ENCODE assay signal across 10 mouse cellular contexts in the genomic region with DNA sequence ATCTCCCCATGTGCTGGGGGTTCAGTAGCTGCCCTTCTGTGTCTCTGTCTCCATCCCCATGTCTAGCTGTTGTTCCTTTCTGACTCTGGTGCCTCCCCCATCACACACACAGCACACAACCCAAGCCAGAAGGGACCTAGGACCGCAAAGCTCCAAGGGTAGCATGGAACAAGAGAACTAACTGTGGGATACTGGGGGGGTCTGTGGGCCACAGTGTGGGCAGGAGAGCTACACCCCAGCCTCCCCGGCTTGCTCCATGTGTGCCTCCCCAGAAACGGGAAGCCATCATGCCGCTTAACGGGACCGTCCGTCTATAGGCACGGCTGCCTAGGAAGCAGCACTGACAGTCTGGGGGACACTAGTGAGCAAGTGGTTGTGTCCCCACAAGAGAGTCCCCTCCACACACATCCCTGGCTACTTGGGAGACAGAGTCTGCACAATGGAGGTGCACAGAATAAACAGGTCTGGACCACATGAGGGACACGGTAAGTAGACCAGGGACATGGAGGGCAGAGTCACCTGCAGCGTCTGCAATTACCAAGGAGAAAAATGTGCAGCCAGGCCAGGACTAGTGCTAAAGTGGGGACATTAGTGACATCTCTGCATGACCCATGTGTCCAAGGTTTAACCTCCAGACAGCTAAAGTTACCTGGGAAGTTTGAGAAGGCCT. TPM values are rescaled to one million over a fixed set of nuclear protein-coding genes. Genes with fewer than 3 reads are reported as not detected.
A peak's percentile ranks its signal among the peaks of the same experiment; 100 is the strongest.
DNase-seq lines count a peak whose midpoint lies in the region; ATAC-seq lines count a peak whose summit lies in the region.
"Had no signal": no experiment of that assay in that cellular context is flagged by ENCODE, and none has a peak within 500 bp of the region (broad histone marks: within the 10 kb centered on the region; RNA-seq: fewer than 3 reads in every experiment).

No protein-coding gene starts in this region.

- H3K27me3 ChIP-seq in neural tube, embryonic 13.5 days, result peaks cover 31% of the 10 kb centered on the region
- no peaks in the 10 kb centered on the region for H3K27me3 ChIP-seq in forebrain, embryonic 16.5 days (replicated peaks; ENCODE audit: control insufficient read depth, insufficient read depth, low read length)
- no peaks in the 10 kb centered on the region for H3K27me3 ChIP-seq in midbrain, embryonic 16.5 days (ENCODE audit: control insufficient read depth, insufficient read depth, low read depth, low read length)

- no peak for ATAC-seq in neural tube, embryonic 13.5 days (ENCODE audit: low read depth)
- no peak for ATAC-seq in forebrain, embryonic 16.5 days
- ATAC-seq in midbrain, embryonic 16.5 days, result no peak

- peaks cover 54% of the 10 kb centered on the region for H3K36me3 ChIP-seq in neural tube, embryonic 13.5 days
- H3K36me3 ChIP-seq in forebrain, embryonic 16.5 days (ENCODE audit: control insufficient read depth, insufficient read depth), result peaks cover 27% of the 10 kb centered on the region
- H3K36me3 ChIP-seq in midbrain, embryonic 16.5 days (ENCODE audit: control insufficient read depth, insufficient read depth, low read length), result peaks cover 34% of the 10 kb centered on the region

- no peak overlapping the region for H3K4me2 ChIP-seq in neural tube, embryonic 13.5 days
- H3K4me2 ChIP-seq in forebrain, embryonic 16.5 days (ENCODE audit: low read length), result no peak overlapping the region
- H3K4me2 ChIP-seq in midbrain, embryonic 16.5 days (ENCODE audit: low read length), result no peak overlapping the region

- H3K4me1 ChIP-seq in neural tube, embryonic 13.5 days (replicated peaks), result peaks cover 59% of the 10 kb centered on the region
- H3K4me1 ChIP-seq in forebrain, embryonic 16.5 days (replicated peaks; ENCODE audit: control insufficient read depth, insufficient read depth, low read length), result peaks cover 37% of the 10 kb centered on the region
- peaks cover 34% of the 10 kb centered on the region for H3K4me1 ChIP-seq in midbrain, embryonic 16.5 days (ENCODE audit: control insufficient read depth, insufficient read depth, low read length)

- peak; percentile 22 to 23 for DNase-seq in frontal cortex, postnatal 10 days (ENCODE audit: low spot score in 2 of 2)
- no peak for DNase-seq in frontal cortex, adult 2 months (ENCODE audit: extremely low spot score in 1 of 2, low spot score in 1 of 2)
- no peak for DNase-seq in neural tube, embryonic 10.5 days (ENCODE audit: extremely low spot score, low spot score)
- no peak for DNase-seq in ovary, adult 18-20 months (ENCODE audit: low spot score)
- no peak for DNase-seq in lung, postnatal 4 days

- H3K9me3 ChIP-seq in neural tube, embryonic 13.5 days, result no peaks in the 10 kb centered on the region
- H3K9me3 ChIP-seq in forebrain, embryonic 16.5 days (ENCODE audit: control insufficient read depth, low read length), result no peaks in the 10 kb centered on the region
- no peaks in the 10 kb centered on the region for H3K9me3 ChIP-seq in midbrain, embryonic 16.5 days (replicated peaks; ENCODE audit: control insufficient read depth, low read length, poor library complexity, severe bottlenecking)

- H3K27ac ChIP-seq in neural tube, embryonic 13.5 days (replicated peaks), result peak overlapping the region; percentile 93; the same call in 1 of the 2 replicates
- peak overlapping the region; percentile 82 for H3K27ac ChIP-seq in forebrain, embryonic 16.5 days (ENCODE audit: low read length)
- peak overlapping the region; percentile 88 for H3K27ac ChIP-seq in midbrain, embryonic 16.5 days (ENCODE audit: low read length)

- 80% methylated on average over 10 of the region's 10 CpGs for WGBS in neural tube, embryonic 13.5 days
- 80% methylated on average over 10 of the region's 10 CpGs for WGBS in forebrain, embryonic 16.5 days
- 84% methylated on average over 10 of the region's 10 CpGs for WGBS in midbrain, embryonic 16.5 days

- peak overlapping the region; percentile 55 for H3K9ac ChIP-seq in neural tube, embryonic 13.5 days
- H3K9ac ChIP-seq in forebrain, embryonic 16.5 days (replicated peaks; ENCODE audit: low read depth, low read length), result 0 out of 2 replicates have a peak overlapping the region, but pooled peaks have one; percentile 29
- H3K9ac ChIP-seq in midbrain, embryonic 16.5 days (ENCODE audit: low read depth, low read length), result peak overlapping the region; percentile 34

- no peak overlapping the region for H3K4me3 ChIP-seq in neural tube, embryonic 13.5 days
- no peak overlapping the region for H3K4me3 ChIP-seq in forebrain, embryonic 16.5 days (replicated peaks; ENCODE audit: low read length)
- H3K4me3 ChIP-seq in midbrain, embryonic 16.5 days (ENCODE audit: low read depth, low read length), result no peak overlapping the region
- H3K4me3 ChIP-seq: megakaryocyte, embryonic 14.5 days had no signal

RNA-seq across cellular contexts. Expression of a gene that starts 1.5 kb away (rescaled TPM):
- polyA plus RNA-seq in frontal cortex, adult 2 months (2012; rRNA removed), result 12.2 and 14.4 TPM in 2 replicates
- 1.6 and 2.9 TPM in 2 replicates for polyA plus RNA-seq in neural tube, embryonic 13.5 days (2015; fragmentation: Nextera tagmentation; extraction: Ambion mirVana)
- polyA plus RNA-seq in forebrain, embryonic 16.5 days (2015; fragmentation: Nextera tagmentation; extraction: Ambion mirVana), result 2.6 and 3.7 TPM in 2 replicates
- 3.9 and 4.2 TPM in 2 replicates for polyA plus RNA-seq in midbrain, embryonic 16.5 days (2015; fragmentation: Nextera tagmentation; extraction: Ambion mirVana)

RNA-seq across cellular contexts. Expression of a gene that starts 4.1 kb away (rescaled TPM):
- 169 and 184 TPM in 2 replicates for polyA plus RNA-seq in frontal cortex, adult 2 months (2012; rRNA removed)
- 49.9 and 54.3 TPM in 2 replicates for polyA plus RNA-seq in neural tube, embryonic 13.5 days (2015; fragmentation: Nextera tagmentation; extraction: Ambion mirVana)
- 51.4 and 61.8 TPM in 2 replicates for polyA plus RNA-seq in forebrain, embryonic 16.5 days (2015; fragmentation: Nextera tagmentation; extraction: Ambion mirVana)
- 39.5 and 39.6 TPM in 2 replicates for polyA plus RNA-seq in midbrain, embryonic 16.5 days (2015; fragmentation: Nextera tagmentation; extraction: Ambion mirVana)

RNA-seq across cellular contexts. Expression of a gene that starts 32.6 kb away (rescaled TPM):
- 252 and 282 TPM in 2 replicates for polyA plus RNA-seq in frontal cortex, adult 2 months (2012; rRNA removed)
- polyA plus RNA-seq in neural tube, embryonic 13.5 days (2015; fragmentation: Nextera tagmentation; extraction: Ambion mirVana), result 139 TPM in 2 replicates
- polyA plus RNA-seq in forebrain, embryonic 16.5 days (2015; fragmentation: Nextera tagmentation; extraction: Ambion mirVana), result 120 and 127 TPM in 2 replicates
- 121 and 137 TPM in 2 replicates for polyA plus RNA-seq in midbrain, embryonic 16.5 days (2015; fragmentation: Nextera tagmentation; extraction: Ambion mirVana)

RNA-seq across cellular contexts. Expression of a gene that starts 32.7 kb away (rescaled TPM):
- polyA plus RNA-seq in frontal cortex, adult 2 months (2012; rRNA removed), result 27.3 and 33.6 TPM in 2 replicates
- polyA plus RNA-seq in neural tube, embryonic 13.5 days (2015; fragmentation: Nextera tagmentation; extraction: Ambion mirVana), result 23.0 and 29.8 TPM in 2 replicates
- polyA plus RNA-seq in forebrain, embryonic 16.5 days (2015; fragmentation: Nextera tagmentation; extraction: Ambion mirVana), result 22.2 and 28.9 TPM in 2 replicates
- polyA plus RNA-seq in midbrain, embryonic 16.5 days (2015; fragmentation: Nextera tagmentation; extraction: Ambion mirVana), result 24.2 and 29.8 TPM in 2 replicates

RNA-seq across cellular contexts. Expression of a gene that starts 34.9 kb away (rescaled TPM):
- 230 and 247 TPM in 2 replicates for polyA plus RNA-seq in frontal cortex, adult 2 months (2012; rRNA removed)
- 11.3 and 13.3 TPM in 2 replicates for polyA plus RNA-seq in neural tube, embryonic 13.5 days (2015; fragmentation: Nextera tagmentation; extraction: Ambion mirVana)
- polyA plus RNA-seq in forebrain, embryonic 16.5 days (2015; fragmentation: Nextera tagmentation; extraction: Ambion mirVana), result 10.6 and 12.6 TPM in 2 replicates
- polyA plus RNA-seq in midbrain, embryonic 16.5 days (2015; fragmentation: Nextera tagmentation; extraction: Ambion mirVana), result 14.3 and 15.9 TPM in 2 replicates
- polyA plus RNA-seq: liver, adult 2 months had no signal

Comparison
In these comparisons a context has a peak if more than half of its experiments do, and no peak if none do; other contexts are left out.
1. DNase-seq: peak in frontal cortex, postnatal 10 days (2 of 2); none in frontal cortex, adult 2 months (0 of 2), neural tube, embryonic 10.5 days (single experiment), ovary, adult 18-20 months (single experiment) and lung, postnatal 4 days (0 of 2).
2. Peak in every context shown above with its lines, with median percentiles within 50 percentile points of each other: H3K27ac ChIP-seq and H3K9ac ChIP-seq.